Mouse (Mus musculus) bone marrow macrophage, adult 2 months (primary cell): Measurements from ENCODE around the gene Tekt4.

ENCODE experiments used
- CTCF ChIP-seq: IDR thresholded peaks from 2 replicates; pipeline ENCODE4 v1.5.1; 2012; ENCODE audit warnings: low read depth, mild to moderate bottlenecking, low read length, moderate library complexity
- POLR2A ChIP-seq: IDR thresholded peaks from 2 replicates; pipeline ENCODE4 v1.6.1; 2012; ENCODE audit warnings: mild to moderate bottlenecking, low read depth, low read length, borderline replicate concordance

- no peak for TF ChIP-seq CTCF
- TF ChIP-seq POLR2A = no peak
Observed at GRCm38 (mm10) chr17:25416219-25416618, 38.2 kb upstream of the Tekt4 start.
